Mouse (Mus musculus) hindbrain, embryonic 16.5 days (tissue): Measurements from ENCODE around the gene Tcf3. TPM values are rescaled to one million over a fixed set of nuclear protein-coding genes. Genes with fewer than 3 reads are reported as not detected.

Source experiments
- ATAC-seq: fragments of 200-750 bp; cut with Nextera tagmentation; 2 replicates; pipeline ENCODE4 v1.8.0; 2017; ENCODE audit warnings: moderate TSS enrichment, moderate library complexity
- H3K27ac ChIP-seq: fragments of 300-500 bp; sonication (generic); 2 replicates; pipeline ENCODE4 v1.5.1; 2014; ENCODE audit warnings: low read depth, mild to moderate bottlenecking, control low read depth, low read length, moderate library complexity
- H3K27me3 ChIP-seq: fragments of 300-500 bp; sonication (generic); replicated peaks from 2 replicates; pipeline ENCODE4 v1.6.1; 2014; ENCODE audit warnings: low read length; ENCODE audit not compliant: control insufficient read depth, insufficient read depth
- H3K36me3 ChIP-seq: fragments of 300-500 bp; sonication (generic); 2 replicates; pipeline ENCODE4 v1.6.1; 2014; ENCODE audit warnings: mild to moderate bottlenecking, low read length, moderate library complexity, mixed read lengths; ENCODE audit not compliant: control insufficient read depth, insufficient read depth
- H3K4me1 ChIP-seq: fragments of 300-500 bp; sonication (generic); 2 replicates; pipeline ENCODE4 v1.6.1; 2014; ENCODE audit warnings: low read depth, low read length; ENCODE audit not compliant: control insufficient read depth, insufficient read depth
- H3K4me2 ChIP-seq: fragments of 300-500 bp; sonication (generic); 2 replicates; pipeline ENCODE4 v1.6.1; 2014; ENCODE audit warnings: mild to moderate bottlenecking, low read length, control low read depth, moderate library complexity
- H3K4me3 ChIP-seq: fragments of 300-500 bp; sonication (generic); 2 replicates; pipeline ENCODE4 v1.5.1; 2014; ENCODE audit warnings: mild to moderate bottlenecking, low read length, control low read depth, moderate library complexity
- H3K9ac ChIP-seq: fragments of 300-500 bp; sonication (generic); 2 replicates; pipeline ENCODE4 v1.6.1; 2014; ENCODE audit warnings: low read depth, mild to moderate bottlenecking, control low read depth, low read length, moderate library complexity
- H3K9me3 ChIP-seq: fragments of 300-500 bp; sonication (generic); 2 replicates; pipeline ENCODE4 v1.6.1; 2014; ENCODE audit warnings: mild to moderate bottlenecking, low read length, moderate library complexity; ENCODE audit not compliant: control insufficient read depth
- WGBS: fragments of 180-500 bp; shearing (Covaris S2); extraction: QIAGEN DNeasy Blood & Tissue Kit; methylation state at CpG from one replicate; pipeline ENCODE4 v1.1.7; 2014; 5-methylcytosine and 5-hydroxymethylcytosine counted together
- polyA plus RNA-seq: library from polyadenylated mRNA; unstranded; fragments of >200 nt; fragmentation: Nextera tagmentation; extraction: Ambion mirVana; gene quantifications from 2 replicates; pipeline ENCODE4 v1.2.1, GENCODE M21; 2015

Gene Tcf3
- polyA plus RNA-seq, 1 experiment from 2014 or later = 32.5 TPM

DNA sequence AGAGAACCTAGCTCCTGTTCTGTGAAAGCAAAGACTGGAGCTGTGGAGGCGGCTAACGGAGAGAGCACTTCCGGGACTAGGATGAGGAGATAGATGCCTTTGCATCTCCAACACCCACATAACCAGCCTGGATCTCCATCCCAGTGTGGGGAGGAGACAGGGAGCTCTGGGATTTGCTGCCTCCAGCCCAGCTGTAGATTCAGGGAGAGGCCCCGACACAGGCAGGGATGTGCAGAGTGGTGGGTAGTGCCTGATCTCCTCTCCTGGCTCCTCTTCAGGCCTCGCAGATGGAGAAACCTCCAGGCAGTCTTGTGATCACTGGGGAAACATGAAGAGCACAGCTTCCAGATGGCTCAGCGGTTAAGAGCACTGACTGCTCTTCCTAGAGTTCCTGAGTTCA lies 60.7 kb downstream of the Tcf3 start:
- no peaks in the 10 kb centered on the region for H3K27me3 ChIP-seq
- no peak overlapping the region for H3K4me2 ChIP-seq
- H3K9ac ChIP-seq = no peak overlapping the region; the same call in 1 of the 2 replicates
- no peaks in the 10 kb centered on the region for H3K9me3 ChIP-seq
- 83% methylated on average over 6 of the region's 6 CpGs for WGBS
- no peak overlapping the region for H3K4me3 ChIP-seq
- no peak overlapping the region for H3K27ac ChIP-seq
- H3K36me3 ChIP-seq = no peaks in the 10 kb centered on the region
- ATAC-seq = no peak
- H3K4me1 ChIP-seq = peaks cover 7% of the 10 kb centered on the region

DNA sequence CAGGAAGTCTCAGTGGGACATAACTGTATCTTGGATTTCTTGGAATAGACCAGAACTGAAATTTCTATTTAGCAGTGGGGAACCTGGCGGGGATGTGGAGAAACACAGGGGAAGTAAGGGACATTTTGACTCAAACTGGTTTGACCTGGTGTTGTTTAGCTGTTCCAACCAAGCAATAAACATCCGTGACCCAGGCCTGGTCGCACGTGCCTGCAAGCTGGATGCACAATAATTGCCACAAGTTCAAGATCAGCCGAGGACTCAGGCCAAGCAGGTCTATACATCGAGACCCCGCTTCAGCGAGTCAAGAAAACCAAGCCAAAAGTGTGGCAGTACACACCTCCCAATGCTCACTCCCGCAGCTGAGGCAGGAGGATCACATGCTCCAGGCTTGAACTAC lies 61.5 kb downstream of the Tcf3 start:
- no peaks in the 10 kb centered on the region for H3K27me3 ChIP-seq
- H3K9ac ChIP-seq = no peak overlapping the region; the same call in 1 of the 2 replicates
- ATAC-seq = no peak
- no peaks in the 10 kb centered on the region for H3K36me3 ChIP-seq
- H3K4me3 ChIP-seq = peak overlapping the region; percentile 37; the same call in 1 of the 2 replicates
- peaks cover 7% of the 10 kb centered on the region for H3K4me1 ChIP-seq
- WGBS = 49% methylated on average over 9 of the region's 9 CpGs
- no peaks in the 10 kb centered on the region for H3K9me3 ChIP-seq
- peak overlapping the region; percentile 51 for H3K4me2 ChIP-seq
- H3K27ac ChIP-seq = no peak overlapping the region

DNA sequence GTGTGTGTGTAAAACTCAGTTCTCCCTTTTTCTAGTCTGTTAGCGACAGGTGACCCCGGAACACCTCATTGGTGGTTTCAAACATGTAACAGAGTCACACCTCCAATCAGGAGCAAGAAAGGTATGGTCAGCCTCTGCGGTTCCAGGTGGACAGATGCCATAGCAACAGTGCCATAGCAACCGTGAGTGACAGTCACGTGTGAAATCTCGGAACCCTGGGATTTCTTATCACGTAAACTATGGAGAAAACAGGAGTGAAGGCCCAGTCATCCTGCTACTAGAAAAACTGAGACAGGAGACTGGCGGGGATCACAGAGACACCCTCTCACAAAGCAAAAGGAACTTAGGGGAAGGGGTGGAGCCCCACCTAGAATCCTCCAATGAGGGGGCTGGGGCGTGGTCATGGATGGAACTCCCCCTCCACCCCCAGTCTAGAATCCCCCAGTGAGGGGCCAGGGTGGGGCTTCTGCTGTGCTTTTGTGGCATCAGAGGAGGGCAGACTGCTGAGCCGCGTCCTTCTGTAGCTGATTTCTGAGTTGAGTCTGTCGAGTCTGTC lies 62.0 kb downstream of the Tcf3 start:
- Histone ChIP-seq H3K36me3 (no peaks in the 10 kb centered on the region), H3K4me1 (peaks cover 7% of the 10 kb centered on the region), H3K27ac (0 out of 2 replicates have a peak overlapping the region, but pooled peaks have one; percentile 20), H3K9me3 (no peaks in the 10 kb centered on the region), H3K9ac (peak overlapping the region; percentile 3), H3K4me3 (peak overlapping the region; percentile 37), H3K4me2 (peak overlapping the region; percentile 51), H3K27me3 (no peaks in the 10 kb centered on the region)
- peak; percentile 90 for ATAC-seq
- WGBS = 3% methylated on average over 12 of the region's 12 CpGs

DNA sequence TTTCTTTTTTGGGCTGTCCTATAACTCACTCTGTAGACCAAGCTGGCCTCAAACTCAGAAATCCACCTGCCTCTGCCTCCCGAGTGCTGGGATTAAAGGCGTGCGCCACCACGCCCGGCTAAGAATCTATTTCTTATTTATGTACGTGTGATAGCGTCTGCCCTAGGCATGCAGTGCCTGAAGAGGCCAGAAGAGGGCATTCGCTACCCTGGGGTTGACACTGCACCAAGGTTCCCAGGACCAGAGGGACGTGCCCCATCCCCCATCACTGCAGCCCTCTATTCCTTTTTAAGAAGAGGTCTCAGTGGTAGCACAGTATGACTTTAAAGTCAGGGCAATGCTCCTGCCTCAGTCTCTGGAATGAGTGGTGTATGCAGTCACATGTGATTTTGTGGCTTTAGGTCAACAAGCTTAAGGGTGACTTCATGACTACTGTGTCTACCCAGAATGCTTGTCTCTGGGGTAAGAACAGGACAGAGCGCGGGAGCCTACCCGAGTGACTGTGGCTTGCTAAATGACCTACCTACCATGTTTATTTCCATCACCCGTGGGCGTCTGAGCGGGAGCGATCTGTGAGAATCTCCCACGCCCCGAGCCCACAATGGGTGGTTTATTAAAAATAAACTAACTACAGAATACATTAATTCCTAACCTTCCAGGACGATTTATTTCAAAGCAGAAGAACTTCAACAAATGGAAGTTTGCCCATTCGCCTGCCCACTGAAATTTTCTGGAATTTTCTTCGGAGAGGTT lies 63.3 kb downstream of the Tcf3 start:
- no peak overlapping the region for H3K9ac ChIP-seq
- H3K4me2 ChIP-seq = no peak overlapping the region
- no peaks in the 10 kb centered on the region for H3K9me3 ChIP-seq
- H3K4me3 ChIP-seq = no peak overlapping the region
- no peaks in the 10 kb centered on the region for H3K36me3 ChIP-seq
- no peak overlapping the region for H3K27ac ChIP-seq
- peaks cover 7% of the 10 kb centered on the region for H3K4me1 ChIP-seq
- no peak for ATAC-seq
- WGBS = 80% methylated on average over 21 of the region's 21 CpGs
- H3K27me3 ChIP-seq = no peaks in the 10 kb centered on the region

DNA sequence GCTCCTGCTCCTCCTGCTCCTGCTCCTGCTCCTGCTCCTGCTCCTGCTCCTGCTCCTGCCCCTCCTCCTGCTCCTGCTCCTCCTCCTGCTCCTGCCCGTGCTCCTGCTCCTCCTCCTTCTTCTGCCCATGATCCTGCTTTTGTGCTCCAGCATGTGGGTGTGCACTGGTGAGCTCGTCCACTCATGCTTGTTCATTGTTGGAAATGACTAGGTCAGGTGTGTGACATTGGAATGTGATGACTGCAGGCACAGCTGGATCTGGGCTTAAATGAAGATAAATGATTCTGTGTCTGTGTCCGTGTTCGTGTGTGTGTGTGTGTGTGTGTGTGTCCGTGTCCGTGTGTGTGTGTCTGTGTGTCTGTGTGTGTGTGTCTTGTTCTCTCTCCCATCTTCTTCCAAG lies 65.1 kb downstream of the Tcf3 start:
- Histone ChIP-seq H3K4me3 (no peak overlapping the region), H3K4me2 (no peak overlapping the region), H3K9ac (no peak overlapping the region), H3K36me3 (no peaks in the 10 kb centered on the region), H3K27ac (no peak overlapping the region), H3K4me1 (peaks cover 10% of the 10 kb centered on the region), H3K27me3 (peaks cover 3% of the 10 kb centered on the region; the same call in 1 of the 2 replicates), H3K9me3 (no peaks in the 10 kb centered on the region)
- no peak for ATAC-seq
- WGBS = 91% methylated on average over 6 of the region's 6 CpGs

DNA sequence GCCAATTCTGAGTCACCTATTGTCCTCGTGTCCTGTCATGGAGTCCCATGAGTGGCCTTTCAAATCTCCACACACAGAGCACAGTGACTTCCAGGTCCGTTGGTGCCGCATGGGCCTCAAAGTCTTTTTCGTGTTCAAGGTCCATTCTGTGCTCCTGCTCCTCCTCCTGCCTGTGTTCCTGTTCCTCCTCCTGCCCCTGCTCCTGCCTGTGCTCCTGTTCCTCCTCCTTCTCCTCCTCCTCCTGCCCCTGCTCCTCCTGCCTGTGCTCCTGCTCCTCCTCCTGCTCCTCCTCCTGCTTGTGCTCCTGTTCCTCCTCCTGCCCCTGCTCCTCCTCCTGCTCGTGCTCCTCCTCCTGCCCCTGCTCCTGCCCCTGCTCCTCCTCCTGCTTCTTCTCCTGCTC lies 65.5 kb downstream of the Tcf3 start:
- Histone ChIP-seq H3K4me3 (no peak overlapping the region), H3K9me3 (no peaks in the 10 kb centered on the region), H3K27ac (no peak overlapping the region), H3K27me3 (peaks cover 3% of the 10 kb centered on the region; the same call in 1 of the 2 replicates), H3K36me3 (no peaks in the 10 kb centered on the region), H3K9ac (no peak overlapping the region), H3K4me1 (peaks cover 10% of the 10 kb centered on the region), H3K4me2 (no peak overlapping the region)
- WGBS = 61% methylated on average over 5 of the region's 5 CpGs
- ATAC-seq = no peak

DNA sequence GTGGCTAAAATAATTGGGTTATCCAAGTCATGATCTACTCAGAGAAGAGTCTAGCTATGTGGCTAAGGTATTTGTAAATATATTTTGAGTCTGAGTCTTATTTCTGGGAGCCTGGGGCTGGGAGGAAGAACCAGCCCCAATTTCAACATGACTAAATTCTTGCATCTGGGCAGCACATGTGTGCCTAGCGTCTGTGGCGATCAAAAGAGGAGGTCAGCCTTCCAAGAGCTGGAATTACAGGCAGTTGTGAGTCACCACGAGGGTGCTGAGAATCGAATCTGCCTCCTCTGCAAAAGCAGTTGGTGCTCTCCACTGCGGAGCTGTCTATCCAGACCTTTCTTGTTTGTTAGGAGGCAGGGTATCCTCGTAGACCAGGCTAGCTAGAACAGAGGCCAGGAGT lies 67.7 kb downstream of the Tcf3 start:
- no peaks in the 10 kb centered on the region for H3K36me3 ChIP-seq
- no peak overlapping the region for H3K9ac ChIP-seq
- ATAC-seq = no peak
- no peak overlapping the region for H3K4me2 ChIP-seq
- no peak overlapping the region for H3K4me3 ChIP-seq
- peaks cover 6% of the 10 kb centered on the region for H3K27me3 ChIP-seq
- no peaks in the 10 kb centered on the region for H3K9me3 ChIP-seq
- peaks cover 4% of the 10 kb centered on the region; the same call in 1 of the 2 replicates for H3K4me1 ChIP-seq
- no peak overlapping the region for H3K27ac ChIP-seq
- 69% methylated on average over 6 of the region's 6 CpGs for WGBS

DNA sequence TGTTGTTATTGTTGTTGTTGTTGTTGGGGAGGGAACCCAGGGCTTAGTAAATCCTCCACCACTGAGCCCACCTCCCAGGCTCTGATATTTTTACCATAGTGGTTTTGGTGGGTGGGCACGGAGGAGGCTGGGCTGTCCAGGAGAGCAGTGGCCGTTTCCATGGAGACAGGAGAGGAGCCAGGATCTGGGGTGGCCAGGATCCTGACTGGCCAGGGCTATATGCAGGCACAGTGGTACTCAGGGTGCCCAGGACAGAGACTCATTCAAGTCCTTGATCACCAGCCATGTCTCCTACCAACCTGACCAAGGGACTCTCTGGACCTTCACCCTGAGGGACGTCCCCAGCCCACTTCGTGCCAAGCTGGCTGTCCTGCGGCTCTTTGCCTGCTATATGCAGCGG lies 69.7 kb downstream of the Tcf3 start:
- H3K36me3 ChIP-seq = no peaks in the 10 kb centered on the region
- H3K9ac ChIP-seq = no peak overlapping the region
- H3K9me3 ChIP-seq = no peaks in the 10 kb centered on the region
- ATAC-seq = peak; percentile 53; the same call in 1 of the 2 replicates
- WGBS = 22% methylated on average over 6 of the region's 6 CpGs
- H3K27ac ChIP-seq = no peak overlapping the region
- peaks cover 4% of the 10 kb centered on the region; the same call in 1 of the 2 replicates for H3K4me1 ChIP-seq
- peaks cover 18% of the 10 kb centered on the region for H3K27me3 ChIP-seq
- H3K4me2 ChIP-seq = no peak overlapping the region
- H3K4me3 ChIP-seq = no peak overlapping the region
